Mouse (Mus musculus) thymus, adult 2 months (tissue): ENCODE results near the gene Glrx2. TPM values are rescaled to one million over a fixed set of nuclear protein-coding genes. Genes with fewer than 3 reads are reported as not detected.

Source experiments
- DNase-seq: peaks from one replicate; pipeline ENCODE4 v3.0.0; 2021
- H3K27ac ChIP-seq: fragments of 200-500 bp; 2 replicates; pipeline ENCODE4 v1.5.1; 2012; ENCODE audit warnings: low read length, control low read depth; ENCODE audit not compliant: control insufficient read depth, insufficient read depth
- H3K27me3 ChIP-seq: fragments of 200-500 bp; 2 replicates; pipeline ENCODE4 v1.6.1; 2012; ENCODE audit warnings: mild to moderate bottlenecking, low read length, moderate library complexity, mixed read lengths; ENCODE audit not compliant: control insufficient read depth, insufficient read depth
- H3K36me3 ChIP-seq: fragments of 200-500 bp; 2 replicates; pipeline ENCODE4 v1.6.1; 2012; ENCODE audit warnings: mild to moderate bottlenecking, low read length, moderate library complexity; ENCODE audit not compliant: control insufficient read depth, insufficient read depth
- H3K4me1 ChIP-seq: fragments of 200-500 bp; replicated peaks from 2 replicates; pipeline ENCODE4 v1.6.1; 2012; ENCODE audit warnings: low read length; ENCODE audit not compliant: control insufficient read depth, insufficient read depth
- H3K4me3 ChIP-seq: fragments of 200-500 bp; 2 replicates; pipeline ENCODE4 v1.5.1; 2012; ENCODE audit warnings: mild to moderate bottlenecking, low read length, control low read depth, moderate library complexity; ENCODE audit not compliant: control insufficient read depth, insufficient read depth
- CTCF ChIP-seq: fragments of 200-500 bp; IDR thresholded peaks from 2 replicates; pipeline ENCODE4 v1.5.1; 2012; ENCODE audit warnings: mild to moderate bottlenecking, control low read depth, low read length, moderate library complexity, borderline replicate concordance; ENCODE audit not compliant: control insufficient read depth, poor library complexity, insufficient read depth; ENCODE audit errors: extremely low read depth
- POLR2A ChIP-seq: fragments of 200-500 bp; IDR thresholded peaks from 2 replicates; pipeline ENCODE4 v1.6.1; 2012; ENCODE audit warnings: mild to moderate bottlenecking, low read length, control low read depth, moderate library complexity; ENCODE audit not compliant: control insufficient read depth, poor library complexity, insufficient read depth; ENCODE audit errors: extremely low read depth
- WGBS: fragments of 180-500 bp; shearing (Covaris S2); methylation state at CpG from one replicate; pipeline ENCODE4 v1.1.7; 2018; 5-methylcytosine and 5-hydroxymethylcytosine counted together
- polyA plus RNA-seq: library from polyadenylated mRNA; depleted of rRNA; stranded (reverse); fragments of >200 nt; gene quantifications from 2 replicates; pipeline ENCODE4 v1.2.3, GENCODE M21; 2012; rRNA removed

Gene Glrx2
- polyA plus RNA-seq, 1 experiment: 20.9 TPM

DNA sequence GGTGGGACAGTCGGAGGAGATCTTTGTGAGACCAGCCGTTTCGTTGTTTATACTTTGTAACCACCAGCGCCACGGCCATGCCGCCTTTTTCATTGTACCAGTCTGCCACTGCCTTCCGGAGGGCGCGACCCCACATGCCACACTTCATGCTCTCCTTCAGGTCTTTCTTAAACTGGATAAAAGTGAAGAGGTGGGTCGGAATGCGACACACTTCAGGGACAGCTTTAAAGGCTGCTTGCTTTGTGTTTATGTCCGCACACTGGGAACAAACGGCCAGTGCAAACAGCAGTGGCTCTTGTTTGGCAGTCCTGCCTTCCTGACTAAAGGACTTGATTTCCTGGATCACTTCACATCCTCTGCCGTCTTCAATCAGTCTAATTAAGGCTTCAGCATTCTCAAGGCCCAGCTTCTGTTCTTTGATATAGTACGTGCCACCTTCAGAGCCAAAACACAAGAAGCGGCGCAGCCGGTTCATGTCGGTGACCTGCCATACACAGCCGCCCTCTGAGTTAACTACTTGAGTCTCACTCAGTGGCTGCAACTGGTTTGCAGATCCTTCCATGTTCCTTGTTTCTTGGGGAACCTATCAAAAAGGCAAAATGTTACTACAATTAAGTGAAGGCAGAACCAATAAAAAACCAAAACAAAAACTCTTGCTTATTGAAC, 54.4 kb downstream of the Glrx2 start:
- Histone ChIP-seq H3K4me1 (no peaks in the 10 kb centered on the region), H3K36me3 (no peaks in the 10 kb centered on the region), H3K4me3 (no peak overlapping the region), H3K27me3 (no peaks in the 10 kb centered on the region), H3K27ac (no peak overlapping the region)
- no peak for TF ChIP-seq POLR2A
- no peak for TF ChIP-seq CTCF
- no peak for DNase-seq
- WGBS: 96% methylated on average over 20 of the region's 20 CpGs

DNA sequence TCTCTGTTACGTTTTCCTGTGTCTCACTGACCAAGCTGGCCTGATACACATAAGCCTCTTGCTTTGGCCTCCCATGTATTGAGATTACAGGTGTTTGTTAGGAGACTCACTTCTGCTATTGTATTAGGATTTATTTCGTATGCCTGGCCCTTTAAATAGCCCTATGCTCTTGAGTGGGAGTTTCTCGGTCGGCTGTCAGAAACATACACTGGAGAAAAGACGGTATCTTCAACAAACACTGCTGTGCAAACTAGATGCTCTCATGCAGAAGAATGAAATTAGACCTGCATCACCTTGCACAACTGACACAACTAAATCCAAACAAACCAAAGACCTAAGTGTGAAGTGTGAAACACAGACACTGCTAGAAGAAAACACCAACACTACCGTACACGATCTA, 56.9 kb downstream of the Glrx2 start:
- 94% methylated on average over 7 of the region's 7 CpGs for WGBS
- no peak overlapping the region for H3K4me3 ChIP-seq
- no peaks in the 10 kb centered on the region for H3K27me3 ChIP-seq

DNA sequence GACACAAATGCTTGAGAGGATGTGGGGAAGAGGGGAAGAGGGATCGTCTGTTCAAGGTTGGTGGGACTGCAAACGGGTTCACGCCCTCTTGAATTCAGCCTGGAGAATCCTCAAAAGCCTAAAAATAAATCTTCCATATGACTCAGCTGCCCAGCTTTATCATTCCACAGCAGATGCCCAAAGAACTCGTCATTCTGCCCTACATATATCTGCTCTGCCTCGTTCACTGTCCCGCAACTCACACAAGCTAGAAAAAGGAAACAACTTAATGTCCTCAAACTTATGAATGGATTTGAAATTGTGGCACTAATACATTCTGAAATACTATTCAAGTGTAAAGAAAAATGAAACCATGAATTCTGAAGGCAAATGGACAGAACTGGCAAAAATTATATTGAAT, 57.8 kb downstream of the Glrx2 start:
- H3K27ac ChIP-seq: no peak overlapping the region
- no peaks in the 10 kb centered on the region for H3K36me3 ChIP-seq
- H3K4me1 ChIP-seq: peaks cover 3% of the 10 kb centered on the region; the same call in 1 of the 2 replicates
- TF ChIP-seq POLR2A (no peak), CTCF (no peak)
- DNase-seq: no peak
- H3K4me3 ChIP-seq: no peak overlapping the region
- H3K27me3 ChIP-seq: no peaks in the 10 kb centered on the region
- WGBS: 81% methylated on average over 6 of the region's 6 CpGs

More for the DNA sequence above, 56.9 kb downstream of the Glrx2 start:
- no peak overlapping the region for H3K27ac ChIP-seq
- TF ChIP-seq CTCF (no peak), POLR2A (no peak)
- no peaks in the 10 kb centered on the region for H3K36me3 ChIP-seq
- no peak for DNase-seq
- H3K4me1 ChIP-seq: peaks cover 3% of the 10 kb centered on the region; the same call in 1 of the 2 replicates

DNA sequence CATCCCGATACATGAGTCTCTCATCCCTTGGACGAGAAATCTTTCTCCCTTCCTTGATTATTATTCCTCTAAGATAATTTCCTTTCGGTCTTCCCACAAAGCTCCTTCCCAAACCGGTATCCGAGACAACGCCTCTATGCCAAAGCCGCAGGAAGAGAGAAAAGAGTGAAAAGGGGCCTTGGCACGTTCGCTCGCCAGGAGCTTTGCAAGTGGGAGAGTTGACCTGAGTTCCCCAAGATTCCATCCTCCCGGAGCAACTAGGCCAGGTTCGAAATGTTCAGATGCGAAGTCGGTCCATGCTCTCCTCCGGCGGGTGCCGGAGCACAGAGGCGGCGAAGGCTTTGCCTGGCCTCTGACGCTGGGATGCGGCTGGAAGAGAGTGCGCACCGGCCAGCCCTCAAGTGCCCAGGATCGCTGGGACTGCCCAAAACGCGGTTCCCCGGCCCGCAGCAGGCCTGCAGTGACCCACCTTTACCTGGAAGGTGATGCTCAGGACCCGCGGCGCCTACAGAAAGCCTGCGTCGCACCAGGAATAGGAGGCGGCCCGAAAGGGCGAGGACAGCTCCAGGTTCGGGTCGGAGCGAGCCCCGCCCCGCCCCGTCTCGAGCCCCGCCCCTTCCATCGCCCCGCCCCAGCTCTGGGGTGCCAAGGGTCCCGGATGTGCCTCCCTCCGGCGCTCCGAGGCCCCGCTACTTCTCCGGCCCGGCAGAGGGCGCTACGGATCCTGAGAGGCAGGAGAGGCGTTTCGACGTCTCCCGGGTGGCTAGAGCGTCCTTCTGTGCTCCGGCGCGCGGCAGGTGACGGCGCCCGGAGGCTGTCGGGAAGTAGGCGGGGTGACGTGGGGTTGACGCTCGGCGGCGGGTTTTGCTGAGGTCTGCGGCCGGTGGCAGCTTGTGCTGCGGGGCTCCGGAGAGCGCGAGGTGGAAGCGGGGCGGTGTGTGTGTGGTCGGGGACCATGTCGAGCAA, 60.6 kb downstream of the Glrx2 start, which contains the start of the genes Trove2 and Uchl5:
Gene Trove2 (minus strand): TSS at position 623 of the 966 bp plus-strand sequence.
Gene Uchl5 (plus strand): TSS at position 827 of the 966 bp plus-strand sequence.
- DNase-seq: peak; percentile 99
- 2% methylated on average over 84 of the region's 84 CpGs for WGBS

DNA sequence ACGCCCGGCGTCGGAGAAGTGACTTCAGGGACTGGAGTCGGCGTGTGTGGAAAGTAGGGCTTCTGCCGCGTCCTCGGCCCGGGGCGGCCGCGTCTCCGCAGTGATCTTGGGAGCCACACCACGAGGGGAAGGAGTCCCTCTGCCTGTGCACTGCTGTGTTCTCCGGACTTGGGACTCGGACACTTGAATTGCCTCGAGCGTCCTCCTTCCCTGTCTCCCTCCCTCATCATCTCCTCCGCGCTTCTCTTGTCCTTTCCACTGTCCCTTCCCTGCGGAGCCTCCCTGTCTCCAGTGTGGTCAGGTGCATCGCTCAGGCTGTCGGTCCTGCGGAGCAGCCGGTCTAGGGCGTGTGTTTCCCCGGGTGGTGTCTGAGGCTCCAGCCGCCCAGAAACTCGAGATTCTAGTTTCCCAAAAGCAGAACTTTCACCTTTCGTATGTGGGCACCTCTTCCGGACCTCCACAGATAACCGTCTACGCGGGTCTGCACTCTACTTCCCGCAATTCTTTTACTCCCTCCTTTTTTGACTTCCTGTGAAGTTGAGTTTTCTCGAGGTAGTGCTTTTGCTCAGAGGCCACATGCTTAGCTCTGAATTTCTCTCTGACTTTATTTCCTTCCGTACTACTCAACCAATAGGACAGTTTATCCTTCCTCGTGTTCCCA, 61.5 kb downstream of the Glrx2 start:
- Histone ChIP-seq H3K4me1 (peaks cover 3% of the 10 kb centered on the region; the same call in 1 of the 2 replicates), H3K4me3 (peak overlapping the region; percentile 74), H3K27ac (peak overlapping the region; percentile 8), H3K36me3 (no peaks in the 10 kb centered on the region), H3K27me3 (no peaks in the 10 kb centered on the region)
- DNase-seq: peak; percentile 38
- under 1% methylated on average over 39 of the region's 39 CpGs for WGBS
- no peak for TF ChIP-seq POLR2A
- no peak for TF ChIP-seq CTCF

More for the DNA sequence above, 60.6 kb downstream of the Glrx2 start, which contains the start of the genes Trove2 and Uchl5:
- Histone ChIP-seq H3K27me3 (no peaks in the 10 kb centered on the region), H3K36me3 (no peaks in the 10 kb centered on the region), H3K4me3 (peak within 1 kb of the TSS; percentile 75), H3K4me1 (peaks cover 3% of the 10 kb centered on the region; the same call in 1 of the 2 replicates), H3K27ac (peak within 1 kb of the TSS; percentile 8)
- TF ChIP-seq POLR2A (peak; percentile 74; the same call in 1 of the 2 replicates), CTCF (peak; percentile 95)

DNA sequence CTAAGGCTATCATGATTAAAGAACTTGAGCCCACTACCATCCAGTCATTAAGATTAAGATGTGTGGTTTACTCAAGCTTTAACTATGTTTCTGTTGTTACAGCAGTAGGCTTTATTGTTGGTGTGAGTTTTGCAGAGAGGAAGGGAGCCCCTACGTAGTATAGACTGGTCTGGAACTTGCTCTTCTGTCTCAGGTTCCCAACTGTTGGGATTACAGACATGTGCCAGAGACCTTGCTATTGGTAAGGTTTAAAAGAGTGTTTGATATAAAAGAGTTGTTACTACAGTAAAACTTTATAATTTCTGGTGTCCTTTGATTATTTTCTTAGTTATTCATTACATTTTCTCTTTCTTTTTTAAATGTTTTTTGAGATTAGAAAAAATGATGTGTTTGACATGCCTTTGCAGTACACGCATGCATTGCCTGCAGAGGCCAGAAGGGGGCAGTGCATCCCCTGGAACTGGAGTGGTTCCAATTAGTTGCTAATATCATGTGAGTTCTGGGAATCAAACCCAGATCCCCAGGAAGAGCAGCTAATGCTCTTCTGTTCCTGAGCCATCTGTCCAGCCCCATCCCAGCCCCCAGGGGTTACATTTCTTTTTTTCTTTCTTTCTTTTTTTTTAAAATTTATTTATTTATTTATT, 72.6 kb downstream of the Glrx2 start:
- TF ChIP-seq CTCF (peak; percentile 31; the same call in 1 of the 2 replicates), POLR2A (no peak)
- 85% methylated on average over 2 of the region's 2 CpGs for WGBS
- peak; percentile 64 for DNase-seq

More for the DNA sequence above, 72.6 kb downstream of the Glrx2 start:
- Histone ChIP-seq H3K27ac (no peak overlapping the region), H3K36me3 (peaks cover 5% of the 10 kb centered on the region), H3K27me3 (no peaks in the 10 kb centered on the region), H3K4me1 (no peaks in the 10 kb centered on the region), H3K4me3 (no peak overlapping the region)

Other genes with a start within 250 kb of the Glrx2 start
- gene B3galt2, start 75.7 kb upstream of the Glrx2 start, polyA plus RNA-seq: 0.22 and 0.24 TPM in 2 replicates
- gene Cdc73, start 13.4 kb upstream of the Glrx2 start, polyA plus RNA-seq: 2.7 and 3.6 TPM in 2 replicates
- 0.75 and 0.97 TPM in 2 replicates for gene Trove2, start 60.7 kb downstream of the Glrx2 start, polyA plus RNA-seq
- 5.0 and 10.8 TPM in 2 replicates for gene Uchl5, start 60.9 kb downstream of the Glrx2 start, polyA plus RNA-seq